In the genomic region with DNA sequence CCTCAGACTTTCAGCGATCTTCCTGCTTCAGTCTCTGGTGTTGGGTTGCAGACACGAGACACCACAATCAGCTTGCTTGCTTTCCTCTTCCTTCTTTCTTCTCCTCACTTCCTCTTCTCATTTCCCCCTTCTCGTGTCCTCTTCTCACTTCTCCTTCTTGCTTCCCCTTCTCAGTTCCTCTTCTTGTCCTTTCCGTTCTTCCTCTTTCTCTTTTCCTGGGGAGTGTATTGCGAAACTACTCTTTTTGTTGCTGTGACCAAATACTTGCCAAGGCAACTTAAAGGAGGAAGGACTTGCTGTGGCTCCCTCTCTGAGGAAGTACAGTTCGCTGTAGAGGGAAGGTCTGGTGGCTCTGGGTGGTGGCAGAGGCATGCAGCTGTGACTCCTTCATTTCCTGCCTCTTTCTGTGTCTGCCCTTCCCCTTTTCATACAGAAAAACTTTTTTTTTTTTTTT, we compare ENCODE assay signal across 12 mouse cellular contexts. TPM values are rescaled to one million over a fixed set of nuclear protein-coding genes. Genes with fewer than 3 reads are reported as not detected.
DNase-seq lines count a peak whose midpoint lies in the region; ATAC-seq lines count a peak whose summit lies in the region.
"Had no signal": no experiment of that assay in that cellular context is flagged by ENCODE, and none has a peak within 500 bp of the region (broad histone marks: within the 10 kb centered on the region; RNA-seq: fewer than 3 reads in every experiment).

No protein-coding gene starts in this region.

- H3K4me1 ChIP-seq in heart, embryonic 16.5 days (ENCODE audit: control insufficient read depth, insufficient read depth, low read length) = 0 out of 2 replicates have a peak, but pooled peaks cover 2% of the 10 kb centered on the region
- H3K4me1 ChIP-seq in embryonic facial prominence, embryonic 10.5 days = peaks cover 34% of the 10 kb centered on the region

- intact Hi-C loops in heart, postnatal 25 days (cut with DNase I) = no loop called here

- H3K27me3 ChIP-seq in heart, embryonic 16.5 days (ENCODE audit: control insufficient read depth, insufficient read depth, low read length) = no peaks in the 10 kb centered on the region
- H3K27me3 ChIP-seq in embryonic facial prominence, embryonic 10.5 days (replicated peaks; ENCODE audit: low read depth, poor library complexity, severe bottlenecking) = peaks cover 5% of the 10 kb centered on the region; the same call in 1 of the 2 replicates
- H3K27me3 ChIP-seq: limb, embryonic 12.5 days had no signal

- peak overlapping the region; percentile 54 for H3K27ac ChIP-seq in heart, embryonic 16.5 days (ENCODE audit: low read length)
- H3K27ac ChIP-seq in embryonic facial prominence, embryonic 10.5 days (replicated peaks) = peak overlapping the region; percentile 51; the same call in 1 of the 2 replicates
- H3K27ac ChIP-seq: forebrain, embryonic 12.5 days; limb, embryonic 12.5 days had no signal

- H3K9me3 ChIP-seq in heart, embryonic 16.5 days (replicated peaks; ENCODE audit: control insufficient read depth, low read length) = no peaks in the 10 kb centered on the region
- no peaks in the 10 kb centered on the region for H3K9me3 ChIP-seq in embryonic facial prominence, embryonic 10.5 days
- H3K9me3 ChIP-seq: forebrain, embryonic 12.5 days; limb, embryonic 12.5 days had no signal

- H3K4me3 ChIP-seq in heart, embryonic 16.5 days (ENCODE audit: low read length) = no peak overlapping the region
- no peak overlapping the region for H3K4me3 ChIP-seq in embryonic facial prominence, embryonic 10.5 days
- H3K4me3 ChIP-seq: forebrain, embryonic 12.5 days; limb, embryonic 12.5 days had no signal

- no peak overlapping the region for H3K9ac ChIP-seq in heart, embryonic 16.5 days (ENCODE audit: low read length)
- H3K9ac ChIP-seq: forebrain, embryonic 12.5 days; limb, embryonic 12.5 days had no signal

- ATAC-seq in heart, embryonic 16.5 days (replicated peaks; ENCODE audit: extremely low read depth, insufficient read depth, low FRiP score) = no peak
- ATAC-seq: intestine, embryonic 16.5 days had no signal

- H3K4me2 ChIP-seq in heart, embryonic 16.5 days (ENCODE audit: low read depth, low read length) = no peak overlapping the region
- H3K4me2 ChIP-seq: forebrain, embryonic 12.5 days; limb, embryonic 12.5 days had no signal

- WGBS in heart, embryonic 16.5 days = 59% methylated on average over 6 of the region's 6 CpGs
- 64% methylated on average over 6 of the region's 6 CpGs for WGBS in embryonic facial prominence, embryonic 10.5 days

- no peak for DNase-seq in heart, postnatal 25 days (ENCODE audit: low spot score)
- DNase-seq in CD8-positive naive resting alpha-beta T cell, adult 2 months (ENCODE audit: low read depth in 2 of 2, low spot score in 2 of 2) = peak; percentile 45 to 59
- DNase-seq in embryonic facial prominence, embryonic 10.5 days (ENCODE audit: low spot score) = no peak
- peak; percentile 44 to 84 for DNase-seq in natural killer cell, adult 2 months (ENCODE audit: low spot score in 2 of 2)
- no peak for DNase-seq in left cerebral cortex, adult 8-10 months (ENCODE audit: low spot score in 2 of 2)
- no peak for DNase-seq in gastrocnemius, adult 8-10 months (ENCODE audit: low spot score in 2 of 2)
- DNase-seq in left cerebral cortex, adult 18-20 months (ENCODE audit: low spot score in 2 of 2) = no peak
- DNase-seq: cerebellum, postnatal 10 days had no signal

- H3K36me3 ChIP-seq in heart, embryonic 16.5 days (ENCODE audit: control insufficient read depth, insufficient read depth) = no peaks in the 10 kb centered on the region
- H3K36me3 ChIP-seq in embryonic facial prominence, embryonic 10.5 days (replicated peaks) = no peaks in the 10 kb centered on the region
- H3K36me3 ChIP-seq: forebrain, embryonic 12.5 days; limb, embryonic 12.5 days had no signal

RNA-seq across cellular contexts. Expression of gene Atp1b3, which starts 35.2 kb away (rescaled TPM):
- 125 and 136 TPM in 2 replicates for polyA plus RNA-seq in heart, embryonic 16.5 days (2015; fragmentation: Nextera tagmentation; extraction: Ambion mirVana)
- total RNA-seq in heart, postnatal 25 days (2021) = 10 to 100 TPM; 58.9 to 64.6 TPM
- 147 and 160 TPM in 2 replicates for polyA plus RNA-seq in embryonic facial prominence, embryonic 10.5 days (2016; fragmentation: Nextera tagmentation; extraction: Ambion mirVana)
- 100 to 1,000 TPM; 107 to 114 (median 109) TPM for total RNA-seq in left cerebral cortex, adult 8-10 months (2022)
- total RNA-seq in gastrocnemius, adult 8-10 months (2022) = 10 to 100 TPM; 20.9 to 28.8 (median 27.0) TPM
- total RNA-seq in left cerebral cortex, adult 18-20 months (2021) = 100 to 1,000 TPM in 1 of 2 experiments, 10 to 100 TPM in 1; 89.6 to 100 TPM

Comparison
In these comparisons a context has a peak if more than half of its experiments do, and no peak if none do; other contexts are left out.
1. DNase-seq: peak in CD8-positive naive resting alpha-beta T cell, adult 2 months (2 of 2) and natural killer cell, adult 2 months (2 of 2); none in heart, postnatal 25 days (single experiment), embryonic facial prominence, embryonic 10.5 days (single experiment), left cerebral cortex, adult 8-10 months (0 of 2), gastrocnemius, adult 8-10 months (0 of 2) and left cerebral cortex, adult 18-20 months (0 of 2).